Comparison of ENCODE assay signal across 8 mouse cellular contexts in genomic region chr11:43434024-43434407, GRCm38 (mm10). TPM values are rescaled to one million over a fixed set of nuclear protein-coding genes. Genes with fewer than 3 reads are reported as not detected.
DNase-seq lines count a peak whose midpoint lies in the region; ATAC-seq lines count a peak whose summit lies in the region.

No protein-coding gene starts in this region.

- H3K9ac ChIP-seq in kidney, embryonic 15.5 days: peak overlapping the region; percentile 71
- peak overlapping the region; percentile 78 for H3K9ac ChIP-seq in hindbrain, embryonic 16.5 days (ENCODE audit: low read depth, low read length)
- peak overlapping the region; percentile 70 for H3K9ac ChIP-seq in midbrain, embryonic 16.5 days (ENCODE audit: low read depth, low read length)

- WGBS in kidney, embryonic 15.5 days: under 1% methylated on average over 9 of the region's 9 CpGs
- 5% methylated on average over 9 of the region's 9 CpGs for WGBS in hindbrain, embryonic 16.5 days
- WGBS in midbrain, embryonic 16.5 days: 3% methylated on average over 9 of the region's 9 CpGs

- peaks cover 9% of the 10 kb centered on the region for H3K4me1 ChIP-seq in kidney, embryonic 15.5 days
- peaks cover 10% of the 10 kb centered on the region for H3K4me1 ChIP-seq in hindbrain, embryonic 16.5 days (ENCODE audit: control insufficient read depth, insufficient read depth, low read depth, low read length)
- peaks cover 7% of the 10 kb centered on the region for H3K4me1 ChIP-seq in midbrain, embryonic 16.5 days (ENCODE audit: control insufficient read depth, insufficient read depth, low read length)

- H3K9me3 ChIP-seq in kidney, embryonic 15.5 days (replicated peaks): no peaks in the 10 kb centered on the region
- no peaks in the 10 kb centered on the region for H3K9me3 ChIP-seq in hindbrain, embryonic 16.5 days (ENCODE audit: control insufficient read depth, low read length)
- no peaks in the 10 kb centered on the region for H3K9me3 ChIP-seq in midbrain, embryonic 16.5 days (replicated peaks; ENCODE audit: control insufficient read depth, low read length, poor library complexity, severe bottlenecking)

- no peak for DNase-seq in kidney, adult 11 months
- DNase-seq in cerebellum, adult 18-20 months: no peak
- DNase-seq in right cerebral cortex, postnatal 4 days: no peak
- DNase-seq in layer of hippocampus, postnatal 25 days (ENCODE audit: extremely low spot score in 1 of 2, low spot score in 1 of 2): no peak

- H3K27me3 ChIP-seq in kidney, embryonic 15.5 days: no peaks in the 10 kb centered on the region
- H3K27me3 ChIP-seq in hindbrain, embryonic 16.5 days (replicated peaks; ENCODE audit: control insufficient read depth, insufficient read depth, low read length): no peaks in the 10 kb centered on the region
- H3K27me3 ChIP-seq in midbrain, embryonic 16.5 days (ENCODE audit: control insufficient read depth, insufficient read depth, low read depth, low read length): no peaks in the 10 kb centered on the region

- peak overlapping the region; percentile 95 for H3K4me3 ChIP-seq in kidney, embryonic 15.5 days (replicated peaks)
- peak overlapping the region; percentile 93 for H3K4me3 ChIP-seq in hindbrain, embryonic 16.5 days (ENCODE audit: low read length)
- peak overlapping the region; percentile 73 for H3K4me3 ChIP-seq in midbrain, embryonic 16.5 days (ENCODE audit: low read depth, low read length)

- peak overlapping the region; percentile 68 for H3K4me2 ChIP-seq in kidney, embryonic 15.5 days
- peak overlapping the region; percentile 80 for H3K4me2 ChIP-seq in hindbrain, embryonic 16.5 days (ENCODE audit: low read length)
- peak overlapping the region; percentile 76 for H3K4me2 ChIP-seq in midbrain, embryonic 16.5 days (ENCODE audit: low read length)

- peaks cover 20% of the 10 kb centered on the region for H3K36me3 ChIP-seq in kidney, embryonic 15.5 days
- H3K36me3 ChIP-seq in hindbrain, embryonic 16.5 days (ENCODE audit: control insufficient read depth, insufficient read depth, low read length): peaks cover 7% of the 10 kb centered on the region
- H3K36me3 ChIP-seq in midbrain, embryonic 16.5 days (ENCODE audit: control insufficient read depth, insufficient read depth, low read length): peaks cover 8% of the 10 kb centered on the region

- peak; percentile 40 for ATAC-seq in kidney, embryonic 15.5 days (replicated peaks; ENCODE audit: low FRiP score)
- ATAC-seq in common myeloid progenitor, adult 5-6 weeks (replicated peaks; ENCODE audit: low read depth, poor library complexity, severe bottlenecking): peak; percentile 60
- ATAC-seq in hindbrain, embryonic 16.5 days: peak; percentile 59
- peak; percentile 44 for ATAC-seq in midbrain, embryonic 16.5 days

- H3K27ac ChIP-seq in kidney, embryonic 15.5 days: peak overlapping the region; percentile 62
- H3K27ac ChIP-seq in hindbrain, embryonic 16.5 days (ENCODE audit: low read depth, low read length): no peak overlapping the region; the same call in 1 of the 2 replicates
- H3K27ac ChIP-seq in midbrain, embryonic 16.5 days (ENCODE audit: low read length): peak overlapping the region; percentile 25

RNA-seq across cellular contexts. Expression of gene Slu7, which starts 0.5 kb away (rescaled TPM):
- polyA plus RNA-seq in kidney, embryonic 15.5 days (2015; fragmentation: Nextera tagmentation; extraction: Ambion mirVana): 59.6 and 61.8 TPM in 2 replicates
- total RNA-seq in common myeloid progenitor, adult 5-6 weeks (2017): 86.7 and 97.6 TPM in 2 replicates
- 54.4 and 55.2 TPM in 2 replicates for polyA plus RNA-seq in hindbrain, embryonic 16.5 days (2015; fragmentation: Nextera tagmentation; extraction: Ambion mirVana)
- polyA plus RNA-seq in midbrain, embryonic 16.5 days (2015; fragmentation: Nextera tagmentation; extraction: Ambion mirVana): 62.6 and 65.3 TPM in 2 replicates
- total RNA-seq in layer of hippocampus, postnatal 25 days (2021): 10 to 100 TPM; 50.0 to 52.5 TPM

RNA-seq across cellular contexts. Expression of gene Pttg1, which starts 8.0 kb away (rescaled TPM):
- polyA plus RNA-seq in kidney, embryonic 15.5 days (2015; fragmentation: Nextera tagmentation; extraction: Ambion mirVana): 100 and 113 TPM in 2 replicates
- total RNA-seq in common myeloid progenitor, adult 5-6 weeks (2017): 35.1 and 48.4 TPM in 2 replicates
- polyA plus RNA-seq in hindbrain, embryonic 16.5 days (2015; fragmentation: Nextera tagmentation; extraction: Ambion mirVana): 51.0 and 56.3 TPM in 2 replicates
- 49.1 and 53.2 TPM in 2 replicates for polyA plus RNA-seq in midbrain, embryonic 16.5 days (2015; fragmentation: Nextera tagmentation; extraction: Ambion mirVana)
- 10 to 100 TPM; 26.6 to 28.0 TPM for total RNA-seq in layer of hippocampus, postnatal 25 days (2021)

RNA-seq across cellular contexts. Expression of gene C1qtnf2, which starts 40.1 kb away (rescaled TPM):
- polyA plus RNA-seq in kidney, embryonic 15.5 days (2015; fragmentation: Nextera tagmentation; extraction: Ambion mirVana): 14.9 and 19.8 TPM in 2 replicates
- not detected in 2 replicates for total RNA-seq in common myeloid progenitor, adult 5-6 weeks (2017)
- polyA plus RNA-seq in hindbrain, embryonic 16.5 days (2015; fragmentation: Nextera tagmentation; extraction: Ambion mirVana): 15.5 and 16.6 TPM in 2 replicates
- 10.2 and 12.9 TPM in 2 replicates for polyA plus RNA-seq in midbrain, embryonic 16.5 days (2015; fragmentation: Nextera tagmentation; extraction: Ambion mirVana)
- 1 to 10 TPM; 1.0 to 1.9 TPM for total RNA-seq in layer of hippocampus, postnatal 25 days (2021)
